Mouse (Mus musculus): ENCODE data around the gene Dnajb12. TPM values are rescaled to one million over a fixed set of nuclear protein-coding genes. Genes with fewer than 3 reads are reported as not detected.

Gene Dnajb12
- total and polyA plus RNA-seq, 3 experiments = 13.9 to 35.9 (median 21.5) TPM

GRCm38 (mm10) chr10:59915196-59915962 is 36.0 kb downstream of the Dnajb12 start:
- in situ Hi-C loops (cut with MboI; ENCODE audit: low pct_ligation_motif_present, low pct_unique_long_range_greater_than_20kb, low sequenced_read_pairs) = loop anchor here (25.0 kb wide), 1 partner anchor 472 kb away; the partner anchor contains the start of gene Gm17455
- Histone ChIP-seq H3K79me2 (replicated peaks; ENCODE audit: control insufficient read depth, extremely low read depth, insufficient read depth, poor library complexity, severe bottlenecking) (no peaks in the 10 kb centered on the region), H3K36me3 (replicated peaks in 1 of 2; ENCODE audit: control insufficient read depth in 1 of 2, insufficient read depth in 1 of 2, low read length in 1 of 2) (no peaks in the 10 kb centered on the region), H3K9ac (ENCODE audit: insufficient read depth, low read depth) (no peak overlapping the region), H3K27ac (ENCODE audit: insufficient read depth, low read depth) (no peak overlapping the region), H3K9me3 (replicated peaks; ENCODE audit: low read length) (no peaks in the 10 kb centered on the region), H3K4me1 (ENCODE audit: control insufficient read depth in 1 of 2, insufficient read depth in 2 of 2) (peaks cover 13 to 26% of the 10 kb centered on the region in 2 experiments), H3K4me2 (ENCODE audit: insufficient read depth, low read depth, poor library complexity, severe bottlenecking) (no peak overlapping the region), H3K27me3 (replicated peaks) (no peaks in the 10 kb centered on the region), H3K4me3 (replicated peaks in 1 of 3; ENCODE audit: low read depth in 2 of 3, low read length in 2 of 3, poor library complexity in 1 of 3) (no peak overlapping the region)
- no peak for DNase-seq (ENCODE audit: extremely low read depth)
- dilution Hi-C loops (cut with MboI; ENCODE audit: extremely low pct_ligation_motif_present, extremely low pct_unique_long_range_greater_than_20kb, low sequenced_read_pairs) = no loop called here
- no peak for TF ChIP-seq TCF12 (IDR thresholded peaks at IDR 0.05; ENCODE audit: low read depth, low read length)
- no peak for TF ChIP-seq NRF1 (IDR thresholded peaks at IDR 0.05; ENCODE audit: low read depth, low read length)
- no peak for TF ChIP-seq HCFC1 (IDR thresholded peaks at IDR 0.05; ENCODE audit: low read depth, low read length)
- no peak for TF ChIP-seq SMC3 (IDR thresholded peaks at IDR 0.05; ENCODE audit: low read depth, low read length)
- TF ChIP-seq JUN (IDR thresholded peaks at IDR 0.05; ENCODE audit: insufficient read depth, low read depth, low read length) = no peak
- TF ChIP-seq PAX5 (IDR thresholded peaks at IDR 0.05; ENCODE audit: low read length) = no peak
- TF ChIP-seq CTCF (conservative IDR thresholded peaks at IDR 0.05 in 1 of 2, IDR thresholded peaks at IDR 0.05 in 1 of 2; ENCODE audit: low read depth in 2 of 2, low read length in 2 of 2) = no peak
- no peak for TF ChIP-seq RAD21 (IDR thresholded peaks at IDR 0.05; ENCODE audit: low read depth, low read length)
- no peak for TF ChIP-seq CHD1 (IDR thresholded peaks at IDR 0.05; ENCODE audit: low read depth, low read length)
- no peak for TF ChIP-seq SIN3A (IDR thresholded peaks at IDR 0.05; ENCODE audit: low read length)
- no peak for TF ChIP-seq EP300 (IDR thresholded peaks at IDR 0.05; ENCODE audit: low read length)
- TF ChIP-seq MEF2A (IDR thresholded peaks at IDR 0.05; ENCODE audit: borderline replicate concordance, low read depth, low read length) = no peak

- TF ChIP-seq KAT2A (IDR thresholded peaks at IDR 0.05; ENCODE audit: insufficient replicate concordance, low read length) (no peak), TBP (conservative IDR thresholded peaks at IDR 0.05; ENCODE audit: low read depth, low read length) (no peak), GABPA (IDR thresholded peaks at IDR 0.05; ENCODE audit: insufficient replicate concordance, low read depth, low read length) (no peak), BHLHE40 (IDR thresholded peaks at IDR 0.05; ENCODE audit: low read depth, low read length) (no peak), MAX (IDR thresholded peaks at IDR 0.05; ENCODE audit: low read length) (no peak), CHD2 (IDR thresholded peaks at IDR 0.05; ENCODE audit: low read length) (no peak), ETS1 (conservative IDR thresholded peaks at IDR 0.05; ENCODE audit: low read depth, low read length) (no peak), JUN (IDR thresholded peaks at IDR 0.05; ENCODE audit: insufficient read depth, low read depth, low read length) (no peak), USF2 (conservative IDR thresholded peaks at IDR 0.05; ENCODE audit: low read depth, low read length) (no peak)
- Histone ChIP-seq H3K79me2 (replicated peaks; ENCODE audit: control insufficient read depth, extremely low read depth, insufficient read depth, poor library complexity, severe bottlenecking) (no peaks in the 10 kb centered on the region), H3K9me3 (replicated peaks; ENCODE audit: low read length) (no peaks in the 10 kb centered on the region), H3K27ac (ENCODE audit: insufficient read depth, low read depth) (no peak overlapping the region), H3K4me3 (replicated peaks in 1 of 3; ENCODE audit: low read depth in 2 of 3, low read length in 2 of 3, poor library complexity in 1 of 3) (no peak overlapping the region), H3K27me3 (replicated peaks) (no peaks in the 10 kb centered on the region), H3K4me1 (ENCODE audit: control insufficient read depth in 1 of 2, insufficient read depth in 2 of 2) (peaks cover 7 to 26% of the 10 kb centered on the region in 2 experiments), H3K4me2 (ENCODE audit: insufficient read depth, low read depth, poor library complexity, severe bottlenecking) (no peak overlapping the region), H3K36me3 (replicated peaks in 1 of 2; ENCODE audit: control insufficient read depth in 1 of 2, insufficient read depth in 1 of 2, low read length in 1 of 2) (no peaks in the 10 kb centered on the region), H3K9ac (ENCODE audit: insufficient read depth, low read depth) (no peak overlapping the region)
- dilution Hi-C loops (cut with MboI; ENCODE audit: extremely low pct_ligation_motif_present, extremely low pct_unique_long_range_greater_than_20kb, low sequenced_read_pairs) (no loop called here), in situ Hi-C loops (cut with MboI; ENCODE audit: low pct_ligation_motif_present, low pct_unique_long_range_greater_than_20kb, low sequenced_read_pairs) (loop anchor here (25.0 kb wide), 1 partner anchor 471 kb away; the partner anchor contains the start of gene Gm17455)
- no peak for DNase-seq (ENCODE audit: extremely low read depth)
These were observed 36.8 kb downstream of the Dnajb12 start for GRCm38 (mm10) chr10:59916159-59916558.
